Mouse (Mus musculus): ENCODE data around the gene Sh3bp5.

Sh3bp5 gene

DNA sequence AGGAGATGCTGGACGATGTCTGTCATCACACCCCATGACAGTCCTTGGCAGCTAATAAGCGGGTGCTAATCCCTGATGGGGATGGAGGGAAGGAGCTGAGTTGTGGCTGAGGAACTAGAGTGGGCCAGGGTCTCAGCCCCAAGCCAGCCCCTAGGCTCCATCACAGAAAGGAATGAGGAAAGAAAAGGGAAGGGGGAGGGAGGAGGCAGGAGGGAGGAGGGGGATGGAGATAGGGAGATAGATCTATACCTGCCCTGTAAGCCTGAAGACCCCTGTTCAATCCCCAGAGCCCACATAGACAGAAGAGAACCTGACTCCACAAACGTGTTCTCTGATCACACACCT is 42.4 kb downstream of the Sh3bp5 start:
- DNase-seq (ENCODE audit: low read depth, low spot score), result no peak

DNA sequence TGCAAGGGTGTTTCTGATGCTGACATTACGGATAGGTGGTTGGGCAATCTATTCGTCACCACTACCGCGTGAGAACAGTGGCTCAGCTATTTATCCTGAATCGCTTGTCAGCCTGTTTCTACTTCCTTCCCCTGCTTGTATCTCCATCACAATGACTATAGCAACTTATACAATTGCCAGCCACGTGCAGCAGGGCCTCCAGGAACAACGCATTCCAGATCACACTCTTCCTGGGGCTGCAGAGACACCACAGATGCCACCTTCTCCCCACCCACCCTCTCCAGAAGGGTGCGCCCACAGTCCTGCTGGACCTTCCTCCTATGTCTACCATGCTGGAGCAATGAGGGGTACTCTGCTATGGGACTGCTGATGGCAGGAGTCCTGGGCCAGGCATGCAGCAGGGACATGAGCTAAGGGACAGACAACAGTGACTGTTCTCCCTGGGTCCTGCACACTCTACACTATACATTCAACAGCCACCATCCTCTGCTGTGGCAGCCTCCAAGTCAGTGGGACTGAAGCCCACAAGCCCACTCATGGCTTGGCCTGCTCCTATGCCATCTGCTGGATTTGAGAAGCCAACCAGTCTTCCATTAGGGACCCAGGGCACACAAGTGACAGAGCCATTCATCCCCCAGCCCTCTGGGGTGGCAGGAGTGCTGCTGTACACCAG is 42.9 kb downstream of the Sh3bp5 start:
- DNase-seq (ENCODE audit: low read depth, low spot score), result no peak

DNA sequence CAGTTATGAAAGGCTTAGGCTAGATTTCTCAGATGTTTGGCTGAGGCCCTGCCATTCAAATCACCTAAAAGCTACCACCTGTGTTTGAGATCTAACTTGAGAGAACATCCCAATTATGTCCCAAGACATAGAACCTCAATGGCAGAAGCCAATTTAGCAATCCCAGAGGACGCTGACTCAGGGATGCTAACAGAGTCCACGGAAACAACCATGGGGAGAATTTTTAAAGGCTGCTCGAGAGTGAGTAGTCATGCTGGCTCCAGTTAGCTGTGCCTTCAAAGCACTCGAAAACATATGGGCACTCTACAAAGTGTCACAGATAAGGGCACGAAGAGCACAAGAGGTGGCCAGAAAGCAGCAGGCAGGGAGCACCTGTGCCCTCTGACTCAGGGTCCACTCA is 43.6 kb downstream of the Sh3bp5 start:
- no peak for DNase-seq (ENCODE audit: low read depth, low spot score)

DNA sequence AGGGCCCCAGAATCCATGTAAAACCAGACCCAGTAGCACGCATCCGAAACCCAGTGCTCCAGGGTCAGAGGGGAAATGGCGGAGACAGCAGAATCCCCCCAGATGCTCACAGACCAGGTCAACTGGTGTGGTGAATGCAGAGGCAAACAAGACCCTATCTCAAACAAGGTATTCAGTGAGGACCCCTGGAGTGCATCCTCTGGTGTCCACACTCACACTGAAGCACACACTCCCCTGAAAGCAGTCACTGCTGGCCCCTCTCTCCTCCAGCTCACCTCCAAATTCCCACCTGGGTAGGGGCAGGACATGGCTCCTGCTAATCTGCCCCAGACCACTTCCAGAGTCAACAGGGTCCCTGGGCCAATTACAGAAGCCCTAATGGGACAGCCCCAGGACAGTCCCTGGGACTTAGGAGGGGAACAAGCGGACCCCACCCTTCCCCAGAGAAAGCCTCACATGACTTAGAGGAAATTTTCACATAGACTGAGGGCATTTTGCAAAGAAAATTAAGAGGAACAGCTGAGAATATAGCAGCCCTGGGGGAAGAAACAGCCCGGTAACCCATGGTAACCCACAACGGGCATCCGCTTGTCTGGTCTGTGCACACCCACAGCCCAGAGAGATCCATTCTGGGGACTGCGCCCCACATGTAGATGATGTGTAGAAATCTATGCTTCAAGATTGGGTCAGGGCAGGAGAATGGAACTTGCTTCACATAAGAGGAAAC is 46.3 kb downstream of the Sh3bp5 start:
- no peak for DNase-seq (ENCODE audit: low read depth, low spot score)

DNA sequence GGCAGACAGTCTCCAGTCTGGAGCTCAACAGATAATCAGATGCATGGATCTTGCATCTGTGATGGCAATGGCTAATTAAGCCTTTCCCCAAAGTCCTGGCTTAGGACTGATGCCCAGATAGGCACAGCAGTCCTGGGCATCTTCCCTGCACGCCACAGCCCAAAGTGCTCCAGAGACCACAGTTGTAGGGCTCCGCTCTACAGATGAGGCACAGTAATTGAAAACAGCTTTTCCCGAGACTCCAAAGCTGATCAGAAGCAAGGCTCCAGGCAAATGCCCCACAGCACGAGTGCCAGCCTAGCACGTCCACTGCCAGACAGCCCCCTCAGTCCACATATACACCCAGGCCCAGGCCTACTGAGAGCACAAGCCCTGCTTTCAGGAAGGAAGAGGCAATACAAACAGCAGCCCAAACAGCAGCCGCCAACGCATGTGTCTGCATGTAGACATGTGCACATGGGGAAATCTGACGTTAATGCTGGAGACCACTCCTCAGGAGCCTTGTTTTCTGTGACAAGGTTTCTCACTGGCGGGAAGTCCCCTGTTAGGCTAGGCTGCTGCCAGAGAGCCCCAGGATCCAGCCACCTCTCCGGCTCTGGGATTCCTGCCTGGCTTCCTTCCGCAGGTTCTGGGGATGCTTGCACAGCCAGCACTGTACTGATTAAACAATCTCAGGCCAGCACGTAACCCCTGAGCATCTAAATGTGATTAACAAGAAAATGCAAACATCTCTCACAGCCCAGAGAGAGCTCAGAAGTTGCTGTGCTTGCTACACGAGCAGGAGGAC is 47.6 kb downstream of the Sh3bp5 start:
- no peak for DNase-seq (ENCODE audit: low read depth, low spot score)

DNA sequence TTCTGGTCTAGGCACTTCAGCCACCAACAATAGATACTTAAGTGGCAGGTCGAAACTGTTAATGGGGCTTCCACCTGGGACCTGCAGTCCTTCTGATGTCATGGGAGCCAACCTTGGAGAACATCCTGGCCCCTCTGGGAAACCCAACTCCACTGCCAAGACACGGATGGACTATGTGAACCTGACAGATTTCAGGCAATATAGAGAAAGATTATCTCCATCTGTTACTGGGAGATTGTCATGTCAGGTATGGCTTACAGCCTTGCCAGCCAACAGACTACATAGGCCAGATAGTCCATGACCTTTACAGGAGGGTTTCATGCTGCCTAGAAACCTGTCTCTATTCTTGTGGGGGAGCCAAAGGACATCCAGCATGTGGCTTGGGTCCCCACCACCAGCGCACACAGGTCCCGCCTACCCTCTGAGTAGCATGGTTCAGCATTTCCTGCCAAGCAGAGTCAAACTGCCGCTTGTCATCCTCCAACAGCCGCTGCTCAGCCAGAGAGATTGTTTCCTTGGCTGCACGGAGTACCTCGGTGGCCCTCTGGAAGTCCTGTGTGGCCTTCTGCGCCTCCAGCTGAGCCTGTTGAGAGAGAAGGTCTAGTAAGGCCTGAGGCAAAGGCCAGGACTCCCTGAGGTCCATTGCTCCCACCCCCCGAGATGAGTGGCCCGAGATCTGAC is 48.4 kb downstream of the Sh3bp5 start:
- DNase-seq (ENCODE audit: low read depth, low spot score), result no peak

- DNase-seq (ENCODE audit: low read depth, low spot score), result peak; percentile 66
Observed at GRCm38 (mm10) chr14:31385977-31386697, 49.7 kb downstream of the Sh3bp5 start.

DNA sequence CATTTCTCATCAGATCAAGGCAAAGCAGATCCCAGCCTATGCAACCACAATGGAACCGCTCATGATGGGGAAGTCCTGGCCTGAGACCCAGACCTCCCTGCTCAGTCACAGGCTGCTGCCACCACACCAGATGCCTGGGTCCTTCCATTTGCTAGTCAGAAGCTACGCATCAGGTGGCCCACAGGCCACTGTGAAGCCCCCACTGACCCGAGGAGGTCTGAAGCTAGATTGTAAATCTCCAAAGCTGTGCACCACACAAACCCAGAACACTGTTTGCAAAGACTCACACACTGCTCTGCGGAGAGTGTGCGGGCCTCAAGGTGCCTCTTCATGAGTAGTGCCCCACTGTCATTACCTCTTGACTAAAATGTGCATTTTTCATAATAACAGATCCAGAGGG is 50.5 kb downstream of the Sh3bp5 start:
- no peak for DNase-seq (ENCODE audit: low read depth, low spot score)

DNA sequence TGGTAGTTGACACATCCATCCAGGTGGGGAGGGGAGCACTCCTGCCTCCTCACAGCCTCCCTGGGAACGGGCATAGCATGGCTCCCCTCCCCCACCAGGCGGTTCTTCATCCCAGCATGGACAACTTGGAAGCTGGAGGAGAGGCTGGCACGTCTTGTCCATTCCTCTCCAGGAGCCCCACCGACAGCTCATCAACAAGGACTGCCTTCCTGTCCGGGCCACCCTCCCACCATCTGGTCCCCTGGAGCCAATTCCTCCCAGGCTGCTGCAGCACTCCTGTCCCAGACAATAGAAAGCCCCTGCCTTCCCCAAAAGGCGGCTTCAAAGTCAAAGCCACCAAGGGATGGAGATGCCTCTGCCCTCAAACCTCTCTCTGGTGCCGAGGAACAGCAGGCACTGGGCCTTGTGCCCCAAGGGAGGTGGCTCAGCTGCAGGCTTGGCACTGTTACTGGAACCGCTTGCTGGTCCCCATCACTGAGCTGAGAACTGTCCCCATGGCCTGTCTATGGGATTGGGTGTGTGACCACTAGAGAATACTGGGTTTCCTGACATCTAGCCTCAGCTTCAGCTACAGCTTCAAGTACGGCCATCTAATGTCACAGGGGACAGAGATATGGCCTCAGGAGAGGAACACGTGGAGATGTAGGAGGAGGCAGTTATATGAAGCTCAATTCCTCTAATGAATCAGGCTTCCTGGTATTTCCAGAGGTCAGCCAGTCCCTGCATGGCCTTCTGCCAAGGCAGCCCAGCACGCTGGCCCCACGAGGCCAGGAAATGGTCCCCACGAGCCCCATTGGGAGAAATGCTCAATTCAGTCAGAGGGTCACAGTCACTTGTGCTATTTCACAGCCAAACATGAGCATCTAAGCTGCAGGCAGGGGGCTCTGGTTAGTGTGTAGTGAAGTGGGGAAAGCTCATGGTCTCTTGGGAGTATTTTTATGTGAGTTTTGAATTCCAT is 51.2 kb downstream of the Sh3bp5 start:
- DNase-seq (ENCODE audit: low read depth, low spot score), result no peak

DNA sequence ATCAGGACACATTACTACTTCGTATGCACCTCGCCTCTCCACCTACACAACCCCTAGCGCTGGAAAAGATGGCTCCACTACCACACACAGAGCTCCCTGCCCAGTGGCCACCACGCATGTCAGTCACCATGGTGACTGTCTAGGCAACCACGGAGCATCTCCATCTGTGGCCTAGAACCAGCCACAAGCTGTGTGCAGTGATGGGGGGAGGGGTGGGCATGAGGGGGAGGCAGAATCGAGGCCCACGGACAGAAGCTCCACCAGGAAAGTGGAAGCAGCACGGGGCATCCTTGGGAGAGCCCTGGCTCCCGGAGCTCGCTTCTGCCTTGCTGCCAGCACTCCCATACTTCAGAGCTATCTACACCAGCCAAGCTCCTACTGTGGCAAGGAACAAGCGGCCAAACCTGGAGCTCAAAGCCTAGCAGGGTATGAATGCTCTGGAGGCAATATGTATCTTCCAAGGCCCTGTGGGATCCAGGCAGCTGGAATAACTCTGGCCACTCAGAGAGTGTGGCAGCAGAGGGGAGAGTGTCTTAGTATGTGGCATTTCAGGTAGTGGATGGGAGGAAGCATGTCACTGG is 52.3 kb downstream of the Sh3bp5 start:
- no peak for DNase-seq (ENCODE audit: low read depth, low spot score)

- no peak for DNase-seq (ENCODE audit: low read depth, low spot score)
Observed at GRCm38 (mm10) chr14:31382276-31382675, 53.6 kb downstream of the Sh3bp5 start.

DNA sequence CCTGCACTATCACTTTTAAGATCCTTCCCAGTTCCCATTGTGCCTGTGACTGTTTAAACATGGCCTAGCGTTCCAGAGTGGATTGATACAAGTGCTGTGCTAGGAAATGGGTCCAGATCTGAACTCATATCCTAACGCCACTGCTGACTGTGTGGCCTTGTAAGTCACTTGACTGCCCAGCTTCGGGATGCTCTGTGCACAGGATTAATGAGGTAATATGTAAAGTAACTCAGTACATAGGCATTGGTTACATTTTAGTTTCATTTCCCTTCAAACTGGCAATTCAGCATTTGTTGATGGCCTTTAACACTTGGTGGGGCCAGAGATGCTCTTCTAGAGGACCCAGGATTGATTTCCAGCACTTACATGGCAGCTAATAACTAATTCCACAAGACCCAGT is 59.5 kb downstream of the Sh3bp5 start:
- DNase-seq (ENCODE audit: low read depth, low spot score), result peak; percentile 34

- DNase-seq (ENCODE audit: low read depth, low spot score), result no peak
Observed at GRCm38 (mm10) chr14:31374390-31374789, 61.5 kb downstream of the Sh3bp5 start.

DNA sequence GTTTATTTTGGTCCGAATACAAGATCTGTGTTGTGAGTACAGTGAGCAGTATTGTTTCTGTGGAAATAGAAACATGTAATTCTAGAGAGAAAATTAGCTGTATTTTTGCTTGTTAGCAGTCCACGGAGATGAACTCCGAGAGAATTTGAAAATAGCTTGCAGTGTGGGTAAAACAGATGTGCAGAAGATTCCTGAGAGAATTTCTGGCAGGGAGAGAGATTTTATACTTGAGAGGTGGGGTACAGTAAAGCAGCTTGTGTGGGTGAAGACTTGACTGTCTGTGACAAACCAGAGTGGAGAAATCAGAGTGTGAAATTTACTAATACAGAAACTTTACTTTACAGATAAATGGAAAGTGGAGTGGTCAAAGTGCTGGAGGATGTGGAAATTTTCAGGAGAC is 66.5 kb downstream of the Sh3bp5 start:
- DNase-seq (ENCODE audit: low read depth, low spot score), result no peak

GRCm38 (mm10) chr14:31367951-31368350 is 67.9 kb downstream of the Sh3bp5 start:
- no peak for DNase-seq (ENCODE audit: low read depth, low spot score)

DNA sequence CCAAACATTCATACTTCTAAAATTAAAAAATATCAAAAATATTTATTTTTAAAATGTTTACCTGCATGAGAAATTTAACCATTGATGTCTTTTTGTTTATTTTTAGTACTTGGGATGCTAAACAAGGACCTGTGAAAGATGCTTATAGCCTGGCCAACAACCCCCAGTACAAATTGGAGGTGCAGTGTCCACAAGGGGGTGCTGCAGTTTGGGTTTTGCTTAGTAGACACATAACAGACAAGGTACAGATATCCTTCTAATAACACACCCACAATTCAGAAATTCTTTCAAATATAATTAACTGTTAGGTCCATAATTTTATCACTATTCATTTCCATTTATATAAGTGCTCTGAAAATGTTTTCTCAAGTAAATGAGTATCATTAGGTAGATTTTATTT is 70.5 kb downstream of the Sh3bp5 start:
- peak; percentile 76 for DNase-seq (ENCODE audit: low read depth, low spot score)

GRCm38 (mm10) chr14:31364589-31364988 is 71.3 kb downstream of the Sh3bp5 start:
- no peak for DNase-seq (ENCODE audit: low read depth, low spot score)

DNA sequence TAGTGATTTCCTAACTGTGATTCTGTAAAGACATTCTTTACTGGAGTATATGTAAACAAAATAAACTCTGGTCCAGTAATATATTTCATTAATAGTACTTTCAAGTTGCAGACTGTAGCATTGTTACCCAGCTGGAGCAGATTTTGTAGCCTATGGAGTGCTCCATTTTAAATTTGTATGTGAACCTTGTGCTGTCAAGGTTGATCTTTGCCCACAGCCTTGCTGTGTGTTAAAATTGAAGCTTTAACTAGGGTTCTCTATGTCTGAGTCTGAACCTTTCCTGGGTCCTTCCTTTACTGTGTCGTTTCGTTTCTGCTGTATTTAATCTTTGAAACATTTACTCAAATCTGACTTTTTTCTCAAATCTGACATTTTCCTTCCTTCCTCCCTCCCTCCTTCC is 73.6 kb downstream of the Sh3bp5 start:
- DNase-seq (ENCODE audit: low read depth, low spot score), result no peak

DNA sequence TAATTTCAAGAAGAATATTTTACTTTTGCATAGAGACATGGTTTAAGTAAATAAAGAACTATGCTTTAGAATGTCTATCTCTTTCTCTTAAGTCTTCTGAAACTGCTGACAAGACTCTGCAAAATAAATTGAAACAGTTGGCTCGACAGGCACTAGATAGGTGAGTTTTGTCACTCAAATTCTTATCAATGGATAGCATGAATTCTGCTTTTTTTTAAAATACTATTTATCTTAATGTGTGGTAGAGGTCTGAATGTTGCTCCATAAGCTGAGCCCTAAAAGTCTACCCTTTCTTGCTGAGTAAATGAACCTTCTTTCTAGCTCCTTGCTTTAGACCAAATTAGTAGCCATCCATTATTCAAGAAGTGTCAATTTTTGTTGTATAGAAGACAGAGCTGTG is 90.5 kb downstream of the Sh3bp5 start:
- no peak for DNase-seq (ENCODE audit: low read depth, low spot score)

GRCm38 (mm10) chr14:31343241-31343640 is 92.6 kb downstream of the Sh3bp5 start:
- DNase-seq (ENCODE audit: low read depth, low spot score), result no peak

Data from A20 (cell line).